Mouse (Mus musculus): ENCODE data around the gene Adap1. TPM values are rescaled to one million over a fixed set of nuclear protein-coding genes. Genes with fewer than 3 reads are reported as not detected.

Gene Adap1
- polyA plus RNA-seq, 1 experiment from 2014 or later: 4.1 TPM

DNA sequence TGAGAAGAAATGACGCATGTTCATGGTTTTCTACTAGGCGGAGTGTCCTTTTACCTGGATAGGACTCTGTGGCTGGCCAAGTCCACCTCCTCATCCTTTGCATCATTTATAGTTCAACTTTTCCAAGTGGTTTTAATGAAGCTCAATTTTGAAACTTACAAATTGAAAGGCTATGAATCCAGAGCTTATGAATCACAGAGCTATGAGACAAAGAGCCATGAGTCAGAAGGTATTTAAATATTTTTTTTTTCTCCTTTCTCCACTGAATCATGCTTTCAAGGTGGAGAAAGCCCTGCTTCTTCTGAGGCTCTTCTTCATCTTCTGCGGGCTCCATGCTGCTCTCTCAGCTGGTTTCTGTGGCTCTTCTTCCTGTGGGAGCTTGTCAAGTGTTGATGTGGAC lies 95.7 kb downstream of the Adap1 start:
- Histone ChIP-seq H3K27me3 (replicated peaks; ENCODE audit: insufficient read depth, low read length) (no peaks in the 10 kb centered on the region), H3K9ac (replicated peaks; ENCODE audit: low read depth) (no peak overlapping the region), H3K4me1 (ENCODE audit: insufficient read depth, low read depth, low read length) (no peaks in the 10 kb centered on the region), H3K36me3 (ENCODE audit: insufficient read depth, low read length) (peaks cover 47% of the 10 kb centered on the region), H3K27ac (ENCODE audit: low read length) (no peak overlapping the region), H3K4me3 (ENCODE audit: low read depth, low read length) (no peak overlapping the region), H3K9me3 (ENCODE audit: low read length) (no peaks in the 10 kb centered on the region), H3K4me2 (replicated peaks; ENCODE audit: low read depth, low read length) (no peak overlapping the region)
- WGBS: 96% methylated on average over 3 of the region's 3 CpGs
- no peak for DNase-seq (ENCODE audit: low spot score)
- no peak for ATAC-seq
- TF ChIP-seq CTCF (IDR thresholded peaks at IDR 0.05) (no peak), EP300 (IDR thresholded peaks at IDR 0.05) (no peak)

DNA sequence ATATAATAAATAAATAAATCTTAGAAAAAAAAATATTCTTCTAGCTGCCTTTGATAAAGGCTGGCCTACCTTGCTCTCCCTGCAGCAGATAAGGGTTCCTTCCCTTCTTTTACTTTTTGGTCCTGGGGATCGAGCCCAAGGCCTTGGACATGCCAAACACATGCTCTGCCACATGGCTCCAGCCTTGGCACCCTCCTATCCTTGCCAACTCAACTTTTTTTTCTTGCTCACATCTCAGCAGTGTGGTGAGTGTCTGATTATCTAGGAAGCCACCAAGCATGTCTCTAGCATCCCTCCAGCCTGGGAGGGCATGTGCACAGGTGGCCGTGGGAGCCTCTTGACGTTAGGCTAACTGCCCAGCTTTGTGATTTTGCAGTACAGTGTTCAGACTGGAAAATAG lies 97.1 kb downstream of the Adap1 start:
- peaks cover 42% of the 10 kb centered on the region for H3K36me3 ChIP-seq (ENCODE audit: insufficient read depth, low read length)
- no peak overlapping the region for H3K4me2 ChIP-seq (replicated peaks; ENCODE audit: low read depth, low read length)
- H3K27me3 ChIP-seq (replicated peaks; ENCODE audit: insufficient read depth, low read length): no peaks in the 10 kb centered on the region
- DNase-seq (ENCODE audit: low spot score) (no peak), ATAC-seq (no peak)
- H3K9ac ChIP-seq (replicated peaks; ENCODE audit: low read depth): no peak overlapping the region
- 95% methylated on average over 3 of the region's 3 CpGs for WGBS
- H3K4me1 ChIP-seq (ENCODE audit: insufficient read depth, low read depth, low read length): no peaks in the 10 kb centered on the region
- no peak for TF ChIP-seq CTCF (IDR thresholded peaks at IDR 0.05)
- TF ChIP-seq EP300 (IDR thresholded peaks at IDR 0.05): no peak
- no peaks in the 10 kb centered on the region for H3K9me3 ChIP-seq (ENCODE audit: low read length)
- no peak overlapping the region for H3K27ac ChIP-seq (ENCODE audit: low read length)
- no peak overlapping the region for H3K4me3 ChIP-seq (ENCODE audit: low read depth, low read length)

DNA sequence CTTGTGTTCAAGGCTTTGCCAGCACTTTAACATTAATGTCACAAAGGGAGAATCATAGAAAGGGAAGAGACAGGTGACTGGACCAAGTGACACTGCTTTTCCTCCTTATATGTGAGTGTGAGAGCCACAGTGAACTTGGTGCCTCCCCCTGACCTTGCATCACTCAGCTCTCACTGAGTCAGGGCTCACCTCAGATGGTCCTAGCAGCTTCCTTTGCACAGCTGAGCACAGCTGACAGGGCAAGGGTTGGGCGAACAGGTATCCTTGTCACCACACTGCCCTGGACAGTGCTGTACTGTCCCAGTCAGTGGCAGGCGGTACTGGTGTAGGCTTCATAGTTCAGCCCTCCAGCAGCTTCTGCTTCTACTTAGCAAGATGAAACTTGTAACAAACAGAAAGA lies 97.8 kb downstream of the Adap1 start:
- peaks cover 41% of the 10 kb centered on the region for H3K36me3 ChIP-seq (ENCODE audit: insufficient read depth, low read length)
- no peaks in the 10 kb centered on the region for H3K4me1 ChIP-seq (ENCODE audit: insufficient read depth, low read depth, low read length)
- ATAC-seq (no peak), DNase-seq (ENCODE audit: low spot score) (no peak)
- no peak overlapping the region for H3K4me2 ChIP-seq (replicated peaks; ENCODE audit: low read depth, low read length)
- 96% methylated on average over 2 of the region's 2 CpGs for WGBS
- H3K9me3 ChIP-seq (ENCODE audit: low read length): no peaks in the 10 kb centered on the region
- H3K27me3 ChIP-seq (replicated peaks; ENCODE audit: insufficient read depth, low read length): no peaks in the 10 kb centered on the region
- no peak overlapping the region for H3K9ac ChIP-seq (replicated peaks; ENCODE audit: low read depth)
- H3K27ac ChIP-seq (ENCODE audit: low read length): no peak overlapping the region
- TF ChIP-seq EP300 (IDR thresholded peaks at IDR 0.05): no peak
- TF ChIP-seq CTCF (IDR thresholded peaks at IDR 0.05): no peak
- H3K4me3 ChIP-seq (ENCODE audit: low read depth, low read length): no peak overlapping the region

DNA sequence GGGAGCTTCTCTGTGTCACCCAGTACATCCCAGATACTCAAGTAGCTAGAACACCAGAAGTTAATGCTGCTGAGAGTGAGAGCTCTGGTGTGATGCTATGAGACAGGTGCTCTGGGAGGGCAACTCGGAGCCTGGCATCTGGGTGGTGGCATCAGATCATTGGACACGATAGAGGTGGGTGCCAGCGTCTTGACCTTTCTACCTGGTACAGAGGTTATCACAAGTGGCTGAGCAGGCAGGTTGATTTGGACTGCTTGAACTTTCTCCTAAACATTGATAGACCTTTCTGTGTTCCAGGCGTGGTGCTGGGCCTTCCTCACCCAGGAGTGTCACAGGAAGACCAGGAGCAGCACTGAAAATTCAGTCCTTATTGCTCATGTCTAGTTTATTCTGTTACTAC lies 98.2 kb downstream of the Adap1 start:
- no peak overlapping the region for H3K4me3 ChIP-seq (ENCODE audit: low read depth, low read length)
- no peak overlapping the region for H3K4me2 ChIP-seq (replicated peaks; ENCODE audit: low read depth, low read length)
- WGBS: 96% methylated on average over 4 of the region's 4 CpGs
- H3K27me3 ChIP-seq (replicated peaks; ENCODE audit: insufficient read depth, low read length): no peaks in the 10 kb centered on the region
- ATAC-seq (no peak), DNase-seq (ENCODE audit: low spot score) (no peak)
- H3K9ac ChIP-seq (replicated peaks; ENCODE audit: low read depth): no peak overlapping the region
- TF ChIP-seq CTCF (IDR thresholded peaks at IDR 0.05) (no peak), EP300 (IDR thresholded peaks at IDR 0.05) (no peak)
- H3K9me3 ChIP-seq (ENCODE audit: low read length): no peaks in the 10 kb centered on the region
- no peak overlapping the region for H3K27ac ChIP-seq (ENCODE audit: low read length)
- no peaks in the 10 kb centered on the region for H3K4me1 ChIP-seq (ENCODE audit: insufficient read depth, low read depth, low read length)
- H3K36me3 ChIP-seq (ENCODE audit: insufficient read depth, low read length): peaks cover 41% of the 10 kb centered on the region

DNA sequence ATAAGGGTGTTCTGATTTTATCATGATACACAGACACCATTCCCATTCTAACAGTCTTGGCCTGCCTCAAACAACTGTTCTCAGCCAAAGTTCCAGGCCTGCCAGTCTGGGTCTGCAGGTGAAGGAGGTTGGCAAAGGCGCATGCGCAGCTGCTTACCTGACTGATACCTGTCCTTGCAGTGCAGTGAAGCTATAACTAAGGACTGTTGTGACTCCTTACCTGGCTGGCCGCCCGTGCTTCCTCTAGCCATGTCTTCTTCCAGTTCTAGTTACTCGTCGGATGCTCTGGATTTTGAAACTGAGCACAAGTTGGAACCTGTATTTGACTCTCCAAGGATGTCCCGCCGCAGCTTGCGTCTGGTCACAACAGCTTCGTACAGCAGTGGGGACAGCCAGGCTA lies 102.1 kb downstream of the Adap1 start:
- peaks cover 35% of the 10 kb centered on the region; the same call in 1 of the 2 replicates for H3K36me3 ChIP-seq (ENCODE audit: insufficient read depth, low read length)
- 97% methylated on average over 10 of the region's 10 CpGs for WGBS
- no peak for DNase-seq (ENCODE audit: low spot score)

More for the DNA sequence above, 102.1 kb downstream of the Adap1 start:
- no peaks in the 10 kb centered on the region for H3K9me3 ChIP-seq (ENCODE audit: low read length)
- TF ChIP-seq EP300 (IDR thresholded peaks at IDR 0.05): no peak
- TF ChIP-seq CTCF (IDR thresholded peaks at IDR 0.05): no peak
- no peak overlapping the region for H3K4me3 ChIP-seq (ENCODE audit: low read depth, low read length)
- no peaks in the 10 kb centered on the region; the same call in 1 of the 2 replicates for H3K4me1 ChIP-seq (ENCODE audit: insufficient read depth, low read depth, low read length)
- H3K4me2 ChIP-seq (replicated peaks; ENCODE audit: low read depth, low read length): no peak overlapping the region
- H3K27ac ChIP-seq (ENCODE audit: low read length): no peak overlapping the region
- no peak for ATAC-seq
- H3K27me3 ChIP-seq (replicated peaks; ENCODE audit: insufficient read depth, low read length): no peaks in the 10 kb centered on the region
- H3K9ac ChIP-seq (replicated peaks; ENCODE audit: low read depth): no peak overlapping the region

MicroRNAs within 50 kb of the gene (microRNA counts, 519-probe panel; counts per million panel counts)
- not detected for microRNA mmu-miR-339-3p
- not detected for microRNA mmu-miR-339-5p

Small RNAs within 50 kb of the gene (microRNA-seq; reads per million reads assigned to microRNA genes)
- 446 reads per million, percentile 66 among the genes with 10 or more reads in this experiment for gene Mir339

Other genes with a start within 250 kb of the Adap1 start
- gene Prkar1b, start 175.6 kb downstream of the Adap1 start, polyA plus RNA-seq (2015; fragmentation: Nextera tagmentation; extraction: Ambion mirVana): 14.4 and 16.5 TPM in 2 replicates
- 2.7 and 2.8 TPM in 2 replicates for gene Dnaaf5, start 175.4 kb downstream of the Adap1 start, polyA plus RNA-seq (2015; fragmentation: Nextera tagmentation; extraction: Ambion mirVana)
- 35.1 and 37.6 TPM in 2 replicates for gene Sun1, start 125.0 kb downstream of the Adap1 start, polyA plus RNA-seq (2015; fragmentation: Nextera tagmentation; extraction: Ambion mirVana)
- 151 and 170 TPM in 2 replicates for gene Get4, start 73.3 kb downstream of the Adap1 start, polyA plus RNA-seq (2015; fragmentation: Nextera tagmentation; extraction: Ambion mirVana)
- 60.5 and 61.6 TPM in 2 replicates for gene Cox19, start 25.8 kb upstream of the Adap1 start, polyA plus RNA-seq (2015; fragmentation: Nextera tagmentation; extraction: Ambion mirVana)
- not detected in 2 replicates for gene Cyp2w1, start 27.0 kb upstream of the Adap1 start, polyA plus RNA-seq (2015; fragmentation: Nextera tagmentation; extraction: Ambion mirVana)
- 22.7 and 28.1 TPM in 2 replicates for gene Gpr146, start 52.1 kb upstream of the Adap1 start, polyA plus RNA-seq (2015; fragmentation: Nextera tagmentation; extraction: Ambion mirVana)
- gene C130050O18Rik, start 79.7 kb upstream of the Adap1 start, polyA plus RNA-seq (2015; fragmentation: Nextera tagmentation; extraction: Ambion mirVana): 2.2 and 3.3 TPM in 2 replicates
- gene Gper1, start 97.5 kb upstream of the Adap1 start, polyA plus RNA-seq (2015; fragmentation: Nextera tagmentation; extraction: Ambion mirVana): 7.1 and 7.2 TPM in 2 replicates
- gene 3110082I17Rik, start 134.9 kb upstream of the Adap1 start, polyA plus RNA-seq (2015; fragmentation: Nextera tagmentation; extraction: Ambion mirVana): 16.1 and 17.5 TPM in 2 replicates
- 4.8 and 5.1 TPM in 2 replicates for gene Zfand2a, start 158.9 kb upstream of the Adap1 start, polyA plus RNA-seq (2015; fragmentation: Nextera tagmentation; extraction: Ambion mirVana)
- gene Uncx, start 217.9 kb upstream of the Adap1 start, polyA plus RNA-seq (2015; fragmentation: Nextera tagmentation; extraction: Ambion mirVana): not detected in 2 replicates